In the genomic region with DNA sequence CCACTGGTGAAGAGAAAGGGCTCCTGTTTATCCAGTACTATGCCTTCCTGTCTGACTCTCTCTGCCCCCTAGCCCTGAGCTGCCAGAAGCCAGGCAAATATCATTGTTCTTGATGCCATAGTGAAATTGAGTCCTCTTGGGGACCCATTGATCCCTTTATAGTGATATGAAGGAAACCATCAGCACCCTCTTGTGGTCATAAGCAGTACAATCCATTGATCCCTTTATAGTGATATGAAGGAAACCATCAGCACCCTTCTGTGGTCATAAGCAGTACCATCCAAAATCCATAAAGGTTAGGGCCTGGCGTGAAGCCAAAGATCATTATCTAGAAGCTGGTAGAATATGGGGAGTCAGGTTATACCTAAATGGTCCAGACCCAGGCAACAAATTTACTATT, we compare ENCODE assay signal across 8 mouse cellular contexts. TPM values are rescaled to one million over a fixed set of nuclear protein-coding genes. Genes with fewer than 3 reads are reported as not detected.
DNase-seq lines count a peak whose midpoint lies in the region; ATAC-seq and TF ChIP-seq lines count a peak whose summit lies in the region.

No protein-coding gene starts in this region.

- 0 out of 2 replicates have a peak, but pooled peaks cover 2% of the 10 kb centered on the region for H3K9me3 ChIP-seq in heart, embryonic 16.5 days (replicated peaks; ENCODE audit: control insufficient read depth, low read length)
- H3K9me3 ChIP-seq in lung, embryonic 14.5 days (ENCODE audit: low read depth, low read length), result peaks cover 5% of the 10 kb centered on the region; the same call in 1 of the 2 replicates

- TF ChIP-seq POLR2A in bone marrow, adult 2 months (IDR thresholded peaks at IDR 0.05; ENCODE audit: borderline replicate concordance, control insufficient read depth, low read depth, low read length), result no peak

- 0 out of 2 replicates have a peak, but pooled peaks have one; percentile 6 for TF ChIP-seq CTCF in bone marrow, adult 2 months (IDR thresholded peaks at IDR 0.05; ENCODE audit: control insufficient read depth, insufficient read depth, low read length)
- TF ChIP-seq CTCF in lung, embryonic 14.5 days (IDR thresholded peaks at IDR 0.05; ENCODE audit: low read depth), result peak; percentile 86

- 43% methylated on average over 1 of the region's 1 CpGs for WGBS in bone marrow, adult 2 months
- WGBS in heart, embryonic 16.5 days, result 44% methylated on average over 1 of the region's 1 CpGs
- WGBS in lung, embryonic 14.5 days, result 65% methylated on average over 1 of the region's 1 CpGs

- ATAC-seq in heart, embryonic 16.5 days (replicated peaks; ENCODE audit: extremely low read depth, insufficient read depth, low FRiP score), result 0 out of 2 replicates have a peak, but pooled peaks have one; percentile 23
- peak; percentile 84 for ATAC-seq in lung, embryonic 14.5 days (ENCODE audit: insufficient read depth)

- H3K36me3 ChIP-seq in heart, embryonic 16.5 days (ENCODE audit: control insufficient read depth, insufficient read depth), result no peaks in the 10 kb centered on the region
- no peaks in the 10 kb centered on the region for H3K36me3 ChIP-seq in lung, embryonic 14.5 days (ENCODE audit: insufficient read depth)

- no peaks in the 10 kb centered on the region; the same call in 1 of the 2 replicates for H3K4me1 ChIP-seq in bone marrow, adult 2 months (ENCODE audit: control insufficient read depth, insufficient read depth, low read length)
- H3K4me1 ChIP-seq in heart, embryonic 16.5 days (ENCODE audit: control insufficient read depth, insufficient read depth, low read length), result no peaks in the 10 kb centered on the region
- no peaks in the 10 kb centered on the region for H3K4me1 ChIP-seq in lung, embryonic 14.5 days (ENCODE audit: insufficient read depth)

- H3K27ac ChIP-seq in bone marrow, adult 2 months (ENCODE audit: control insufficient read depth, insufficient read depth, low read depth, low read length, poor library complexity), result no peak overlapping the region
- no peak overlapping the region for H3K27ac ChIP-seq in heart, embryonic 16.5 days (ENCODE audit: low read length)
- H3K27ac ChIP-seq in lung, embryonic 14.5 days (ENCODE audit: low read depth), result no peak overlapping the region

- no peak overlapping the region for H3K4me3 ChIP-seq in bone marrow, adult 2 months (replicated peaks; ENCODE audit: control insufficient read depth, low read depth, low read length)
- no peak overlapping the region for H3K4me3 ChIP-seq in heart, embryonic 16.5 days (ENCODE audit: low read length)
- H3K4me3 ChIP-seq in lung, embryonic 14.5 days (ENCODE audit: low read depth, low read length), result no peak overlapping the region

- no peak overlapping the region for H3K4me2 ChIP-seq in heart, embryonic 16.5 days (ENCODE audit: low read depth, low read length)
- no peak overlapping the region for H3K4me2 ChIP-seq in lung, embryonic 14.5 days

- peak; percentile 27 for DNase-seq in right cerebral cortex, adult 18-20 months
- DNase-seq in right cerebral cortex, postnatal 25 days, result no peak
- DNase-seq in kidney, postnatal 14 days, result peak; percentile 54
- DNase-seq in lung, embryonic 14.5 days, result peak; percentile 79
- peak; percentile 27 to 39 for DNase-seq in right cerebral cortex, postnatal 10 days (ENCODE audit: low spot score in 2 of 2)
- no peak for DNase-seq in ovary, adult 18-20 months (ENCODE audit: low spot score)

- H3K27me3 ChIP-seq in heart, embryonic 16.5 days (ENCODE audit: control insufficient read depth, insufficient read depth, low read length), result no peaks in the 10 kb centered on the region
- H3K27me3 ChIP-seq in lung, embryonic 14.5 days (ENCODE audit: insufficient read depth, low read length), result no peaks in the 10 kb centered on the region

- H3K9ac ChIP-seq in heart, embryonic 16.5 days (ENCODE audit: low read length), result no peak overlapping the region
- H3K9ac ChIP-seq in lung, embryonic 14.5 days, result no peak overlapping the region

RNA-seq across cellular contexts. Expression of a gene that starts 21.3 kb away (rescaled TPM):
- 3.8 TPM in 1 of 2 replicates, not detected in the other for polyA plus RNA-seq in bone marrow, adult 2 months (2011; ENCODE audit: insufficient read depth, insufficient read length, low replicate concordance, missing spikeins)
- polyA plus RNA-seq in heart, embryonic 16.5 days (2015; fragmentation: Nextera tagmentation; extraction: Ambion mirVana), result 0.54 and 0.55 TPM in 2 replicates
- 0.21 and 0.47 TPM in 2 replicates for polyA plus RNA-seq in lung, embryonic 14.5 days (2014; fragmentation: Nextera tagmentation; extraction: Ambion mirVana)

RNA-seq across cellular contexts. Expression of a gene that starts 33.7 kb away (rescaled TPM):
- 0.75 TPM in 1 of 2 replicates, not detected in the other for polyA plus RNA-seq in bone marrow, adult 2 months (2011; ENCODE audit: insufficient read depth, insufficient read length, low replicate concordance, missing spikeins)
- polyA plus RNA-seq in heart, embryonic 16.5 days (2015; fragmentation: Nextera tagmentation; extraction: Ambion mirVana), result 0.24 TPM in 1 of 2 replicates, not detected in the other
- polyA plus RNA-seq in lung, embryonic 14.5 days (2014; fragmentation: Nextera tagmentation; extraction: Ambion mirVana), result not detected in 2 replicates

Comparison
In these comparisons a context has a peak if more than half of its experiments do, and no peak if none do; other contexts are left out.
1. DNase-seq: peak in right cerebral cortex, adult 18-20 months (single experiment), kidney, postnatal 14 days (single experiment), lung, embryonic 14.5 days (single experiment) and right cerebral cortex, postnatal 10 days (2 of 2); none in right cerebral cortex, postnatal 25 days (single experiment) and ovary, adult 18-20 months (single experiment).